Comparison of ENCODE assay signal across 9 mouse cellular contexts in the genomic region with DNA sequence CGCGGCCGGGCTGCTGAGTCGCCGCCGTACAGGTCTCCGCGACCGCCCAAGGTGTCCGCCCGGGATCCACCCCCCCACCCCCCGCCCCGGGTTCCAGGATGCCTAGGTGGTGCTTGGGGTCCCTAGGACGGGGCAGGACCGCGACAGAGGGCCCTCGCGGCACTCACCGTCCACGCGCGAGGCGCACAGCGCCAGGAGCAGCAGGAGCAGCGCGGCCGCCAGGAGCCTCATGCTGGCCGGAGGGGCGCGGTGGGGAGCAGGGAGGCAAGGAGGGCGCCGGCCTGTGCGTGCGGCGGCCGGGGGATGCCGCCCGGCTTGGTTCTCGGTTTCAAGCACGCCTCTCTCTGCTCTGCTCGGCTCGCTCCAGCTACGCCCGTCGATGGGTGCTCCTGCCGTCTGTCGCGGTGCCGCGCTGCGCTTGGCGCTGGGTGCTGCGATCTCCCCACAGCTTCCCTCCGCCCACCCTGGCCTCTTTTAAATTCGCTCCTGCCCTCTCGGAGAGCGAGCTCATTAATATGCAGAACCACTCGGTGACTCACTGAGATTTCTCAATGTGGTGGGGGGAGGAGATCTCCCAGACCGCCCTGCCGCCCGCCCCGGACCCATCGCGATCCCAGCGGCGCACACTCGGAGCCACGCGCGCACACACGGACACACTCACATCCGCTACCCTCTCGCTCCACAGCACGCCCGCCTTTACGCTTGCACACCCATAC. TPM values are rescaled to one million over a fixed set of nuclear protein-coding genes. Genes with fewer than 3 reads are reported as not detected.
DNase-seq lines count a peak whose midpoint lies in the region; ATAC-seq and TF ChIP-seq lines count a peak whose summit lies in the region.
"Had no signal": no experiment of that assay in that cellular context is flagged by ENCODE, and none has a peak within 500 bp of the region (broad histone marks: within the 10 kb centered on the region; RNA-seq: fewer than 3 reads in every experiment).

Gene Cxcl14, minus strand, starts transcription at position 609 of the 716 bp plus-strand sequence.

- H3K4me3 ChIP-seq in brown adipose tissue, adult 24 weeks (ENCODE audit: insufficient read depth, low read depth, low read length): peak within 1 kb of the TSS; percentile 53
- peak within 1 kb of the TSS; percentile 38 for H3K4me3 ChIP-seq in forebrain, postnatal 0 days (ENCODE audit: low read depth, low read length)
- peak within 1 kb of the TSS; percentile 55 for H3K4me3 ChIP-seq in layer of hippocampus, adult 2 months
- peak within 1 kb of the TSS; percentile 64 for H3K4me3 ChIP-seq in lung, adult 2 months (replicated peaks; ENCODE audit: extremely low read depth, low read depth, low read length)

- peaks cover 36% of the 10 kb centered on the region for H3K27me3 ChIP-seq in forebrain, postnatal 0 days (ENCODE audit: insufficient read depth, low read length)

- no peak for TF ChIP-seq CTCF in forebrain, postnatal 0 days (IDR thresholded peaks at IDR 0.05; ENCODE audit: low read depth)
- TF ChIP-seq CTCF in layer of hippocampus, adult 2 months (conservative IDR thresholded peaks at IDR 0.05): no peak
- no peak for TF ChIP-seq CTCF in lung, adult 2 months (IDR thresholded peaks at IDR 0.05; ENCODE audit: insufficient read depth, low read length)

- H3K27ac ChIP-seq in brown adipose tissue, adult 24 weeks (replicated peaks; ENCODE audit: low read depth, low read length): 0 out of 2 replicates have a peak within 1 kb of the TSS, but pooled peaks have one; percentile 16
- H3K27ac ChIP-seq in forebrain, postnatal 0 days (ENCODE audit: low read depth, low read length): no peak within 1 kb of the TSS
- H3K27ac ChIP-seq in layer of hippocampus, adult 2 months: peak within 1 kb of the TSS; percentile 81

- WGBS in forebrain, postnatal 0 days: 3% methylated on average over 72 of the region's 76 CpGs
- WGBS in lung, adult 2 months: 2% methylated on average over 76 of the region's 76 CpGs

- H3K4me2 ChIP-seq in forebrain, postnatal 0 days (ENCODE audit: low read depth): peak within 1 kb of the TSS; percentile 56

- H3K4me1 ChIP-seq in brown adipose tissue, adult 24 weeks (ENCODE audit: control insufficient read depth, insufficient read depth, insufficient read length, low read length): no peaks in the 10 kb centered on the region
- no peaks in the 10 kb centered on the region for H3K4me1 ChIP-seq in forebrain, postnatal 0 days (ENCODE audit: insufficient read depth)
- no peaks in the 10 kb centered on the region for H3K4me1 ChIP-seq in lung, adult 2 months (ENCODE audit: control insufficient read depth, insufficient read depth, low read length)

- no peaks in the 10 kb centered on the region for H3K9me3 ChIP-seq in forebrain, postnatal 0 days (ENCODE audit: low read length)

- H3K9ac ChIP-seq in forebrain, postnatal 0 days: peak within 1 kb of the TSS; percentile 48

- intact Hi-C loops in heart, postnatal 36 days (cut with DNase I): no loop called here

- no peaks in the 10 kb centered on the region for H3K36me3 ChIP-seq in forebrain, postnatal 0 days (ENCODE audit: insufficient read depth)

- TF ChIP-seq POLR2A in lung, adult 2 months (IDR thresholded peaks at IDR 0.05; ENCODE audit: borderline replicate concordance, extremely low read depth, low read depth, low read length): peak; percentile 79; the same call in 1 of the 2 replicates

- DNase-seq in ES-CJ7 (ENCODE audit: low read depth, low spot score): peak; percentile 74
- peak; percentile 64 for DNase-seq in forebrain, postnatal 0 days
- peak; percentile 5 to 13 for DNase-seq in heart, postnatal 36 days
- peak; percentile 61 to 67 for DNase-seq in layer of hippocampus, adult 2 months (ENCODE audit: low spot score in 2 of 2)
- DNase-seq in lung, adult 2 months: peak; percentile 13
- peak; percentile 63 for DNase-seq in right cerebral cortex, adult 18-20 months

- peak; percentile 79 for ATAC-seq in forebrain, postnatal 0 days
- ATAC-seq in megakaryocyte-erythroid progenitor cell, adult 5-6 weeks (replicated peaks; ENCODE audit: low FRiP score, low TSS enrichment, poor library complexity, severe bottlenecking): no peak

RNA-seq across cellular contexts. Expression of gene Cxcl14, which starts in this region (rescaled TPM):
- polyA plus RNA-seq in brown adipose tissue, adult 24 weeks (2012; ENCODE audit: insufficient read depth, insufficient read length, missing spikeins): 31.2 and 35.7 TPM in 2 replicates
- total RNA-seq in forebrain, postnatal 0 days (2014; rRNA removed): 21.3 and 44.2 TPM in 2 replicates
- 37.2 and 37.6 TPM in 2 replicates for polyA plus RNA-seq in forebrain, postnatal 0 days (2015; fragmentation: Nextera tagmentation; extraction: Ambion mirVana)
- total RNA-seq in heart, postnatal 36 days (2021): 1 to 10 TPM; 3.1 to 5.9 TPM
- total RNA-seq in layer of hippocampus, adult 2 months (2021): 100 to 1,000 TPM; 123 to 125 TPM
- polyA plus RNA-seq in lung, adult 2 months (2012; rRNA removed): 285 and 286 TPM in 2 replicates
- not detected in 2 replicates for total RNA-seq in megakaryocyte-erythroid progenitor cell, adult 5-6 weeks (2014; fragmentation: Nextera tagmentation)
- total RNA-seq in megakaryocyte-erythroid progenitor cell, adult 5-6 weeks (2017): not detected in 2 replicates
- total RNA-seq: neutrophil, adult 5-6 weeks had no signal

Comparison
In these comparisons a context has a peak if more than half of its experiments do, and no peak if none do; other contexts are left out.
1. DNase-seq: peak in every context shown above with its lines; median percentile 74 in ES-CJ7; 64 in forebrain, postnatal 0 days; 64 in layer of hippocampus, adult 2 months; 63 in right cerebral cortex, adult 18-20 months; 13 in lung, adult 2 months; 9 in heart, postnatal 36 days.